Mouse (Mus musculus) spleen, postnatal 4 days (tissue): ENCODE measurements around the gene BC017158.

Experiments used
- DNase-seq, 2 experiments: peaks; one replicate each; pipeline ENCODE4 v3.0.0; 2022; ENCODE audit warnings: low spot score in 2 of 2

BC017158 gene

DNA sequence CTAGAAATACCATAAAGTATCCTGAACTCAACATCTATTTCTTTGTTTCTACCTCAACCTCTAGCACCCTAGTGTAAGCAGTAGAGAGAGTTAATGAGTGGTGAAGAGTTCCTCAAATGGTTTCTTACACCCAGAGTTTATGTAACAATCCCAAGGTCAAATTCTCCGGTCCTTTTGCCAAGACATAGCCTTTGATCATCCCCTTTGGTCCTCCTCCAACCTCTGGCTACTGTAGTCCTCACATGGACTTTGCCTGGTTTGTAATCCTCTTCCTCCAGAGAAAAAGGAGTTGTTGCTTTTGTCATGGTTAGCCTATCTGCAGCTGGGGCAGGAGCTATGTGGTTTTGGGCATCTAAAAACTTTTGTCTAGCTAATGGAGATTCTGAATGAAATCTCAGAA is 62.5 kb downstream of the BC017158 start:
- no peak for DNase-seq

DNA sequence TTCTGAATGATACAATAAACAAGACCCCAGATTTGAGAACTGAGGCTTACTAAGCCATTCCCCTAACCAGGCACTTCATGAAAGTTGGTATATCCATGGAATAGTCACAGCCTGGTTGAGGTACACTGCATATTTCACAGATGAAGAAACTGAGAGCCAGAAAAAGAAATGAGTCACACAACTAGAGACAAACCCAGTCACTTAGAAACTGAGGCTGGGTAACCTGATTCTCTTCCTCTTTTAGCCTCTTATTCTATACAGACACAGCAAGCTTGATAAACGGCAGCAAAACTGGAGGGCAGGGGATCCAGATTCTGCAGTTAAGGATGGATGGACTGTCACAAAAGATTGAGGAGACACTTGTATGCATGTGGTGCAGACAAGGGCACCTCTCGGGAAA is 63.2 kb downstream of the BC017158 start:
- DNase-seq: no peak

DNA sequence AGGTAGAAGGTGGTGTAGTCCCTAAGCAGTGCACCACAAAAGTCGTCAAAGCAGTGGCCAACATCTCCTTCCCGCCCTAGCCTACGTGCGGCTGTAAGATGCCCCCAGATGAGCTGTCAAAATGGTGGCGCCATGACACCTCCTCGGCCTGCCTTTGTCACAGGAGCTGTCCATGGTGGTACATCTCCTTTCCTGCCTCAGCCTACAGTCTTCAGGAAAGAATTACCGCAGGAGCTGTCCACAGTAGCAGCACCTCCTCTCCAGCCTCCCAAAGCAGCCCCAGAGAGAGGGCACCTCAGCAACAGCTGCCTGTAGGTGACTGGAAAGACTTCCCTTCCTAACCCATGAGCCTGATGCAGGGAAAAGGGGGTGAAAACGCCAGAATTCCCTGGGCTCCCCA is 66.2 kb downstream of the BC017158 start:
- DNase-seq: no peak
